Mouse (Mus musculus) lung, postnatal 4 days (tissue): ENCODE measurements around the gene Dnaja4.

Experiments
- DNase-seq, 2 experiments: peaks; one replicate each; pipeline ENCODE4 v3.0.0; 2021

Gene Dnaja4

DNA sequence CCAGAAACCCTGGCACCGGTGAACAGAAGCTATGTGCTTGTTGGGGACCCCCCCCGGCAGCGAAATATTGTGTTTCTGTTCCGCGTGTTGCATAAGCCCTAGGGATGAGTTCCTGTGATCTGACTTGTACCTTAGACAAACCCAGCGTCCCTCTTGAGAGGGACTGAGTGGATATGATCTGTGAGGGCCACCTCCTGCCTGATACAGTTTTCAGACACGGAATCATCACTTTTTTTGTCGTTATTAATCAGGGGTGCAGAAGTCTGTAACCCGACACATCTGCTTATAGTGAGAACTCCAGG lies 1.5 kb downstream of the Dnaja4 start:
- DNase-seq: no peak

- no peak for DNase-seq
These were observed 2.1 kb downstream of the Dnaja4 start for GRCm38 (mm10) chr9:54700746-54701145.

GRCm38 (mm10) chr9:54702581-54702980 lies 3.9 kb downstream of the Dnaja4 start:
- no peak for DNase-seq

DNA sequence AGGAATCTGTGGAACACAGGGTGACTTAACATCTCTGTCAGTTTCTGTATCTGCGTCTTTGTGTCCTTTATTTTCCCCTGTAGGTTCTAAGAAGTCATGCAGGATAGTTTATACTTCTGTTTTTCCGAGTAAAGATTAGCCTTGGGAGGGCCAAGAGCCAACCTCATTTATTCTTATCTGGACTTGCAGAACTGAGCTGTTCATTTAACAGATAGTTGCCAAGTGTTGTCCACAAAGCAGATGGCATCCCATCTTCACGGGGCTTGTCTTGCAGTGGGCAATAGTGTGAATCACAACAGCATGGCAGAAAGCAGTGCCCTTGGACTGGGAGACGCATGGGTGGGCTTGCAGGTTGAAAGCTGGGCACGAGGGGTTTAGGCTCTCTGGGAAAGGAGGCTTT lies 5.7 kb downstream of the Dnaja4 start:
- no peak for DNase-seq

GRCm38 (mm10) chr9:54705561-54705960 lies 6.9 kb downstream of the Dnaja4 start:
- DNase-seq: no peak

DNA sequence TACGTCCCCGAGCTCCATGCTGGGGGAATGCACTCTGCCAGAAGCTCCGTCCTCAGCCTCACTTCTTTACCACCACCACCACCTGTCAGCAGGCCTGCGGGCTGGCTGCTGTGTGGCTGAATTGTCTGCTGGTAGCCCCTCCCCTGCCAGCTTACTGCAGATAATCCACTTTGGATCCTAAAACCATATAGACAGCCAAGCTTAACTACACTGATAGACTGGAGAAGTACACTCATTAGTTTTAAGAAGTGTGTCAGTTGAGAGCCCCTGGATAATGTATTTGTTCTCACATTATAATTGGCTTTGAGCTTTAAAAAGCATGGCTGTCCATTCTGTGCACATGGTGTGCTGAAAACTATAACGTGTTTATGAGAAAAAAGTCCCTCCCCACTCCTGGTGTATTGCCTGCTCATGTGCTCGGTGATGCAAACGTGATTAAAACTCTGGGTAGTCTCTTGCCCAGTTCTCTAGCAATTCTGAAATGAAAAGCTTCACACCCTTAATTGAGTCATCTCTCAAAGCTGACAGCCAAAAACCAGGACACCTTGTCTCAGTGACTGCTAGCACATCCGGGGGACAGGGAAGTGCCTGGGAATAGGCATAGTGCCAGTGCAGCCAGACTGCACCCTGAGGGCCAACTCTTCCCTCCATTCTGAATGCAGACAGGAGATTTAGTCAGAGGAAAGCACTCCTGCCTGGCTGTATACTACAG lies 8.8 kb downstream of the Dnaja4 start:
- DNase-seq: no peak

GRCm38 (mm10) chr9:54708085-54708484 lies 9.4 kb downstream of the Dnaja4 start:
- DNase-seq: no peak

DNA sequence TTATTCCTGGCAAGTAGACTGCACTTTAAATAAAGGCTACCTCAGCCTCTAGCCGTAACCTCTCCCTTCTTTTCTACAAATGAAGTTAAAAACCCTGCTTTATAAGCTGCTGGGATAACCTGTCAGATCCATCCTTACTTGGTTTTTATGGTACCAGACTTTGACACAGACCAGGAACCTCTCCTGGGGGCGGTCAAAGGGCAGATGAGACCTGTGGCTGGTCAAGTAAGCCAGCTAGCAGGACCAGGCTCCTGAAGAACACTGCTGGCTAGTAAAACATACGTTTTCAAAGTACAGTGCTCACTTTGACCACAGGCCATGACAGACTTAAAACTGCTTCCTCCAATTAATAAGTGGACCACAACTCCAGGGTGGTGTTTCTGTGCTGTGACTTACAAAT lies 17.1 kb downstream of the Dnaja4 start:
- DNase-seq: no peak

GRCm38 (mm10) chr9:54717527-54717926 lies 18.9 kb downstream of the Dnaja4 start:
- DNase-seq: no peak

- DNase-seq: no peak
These were observed 23.5 kb downstream of the Dnaja4 start for GRCm38 (mm10) chr9:54722156-54722555.

GRCm38 (mm10) chr9:54722596-54722995 lies 23.9 kb downstream of the Dnaja4 start:
- DNase-seq: no peak

GRCm38 (mm10) chr9:54726315-54726714 lies 27.6 kb downstream of the Dnaja4 start:
- DNase-seq: no peak

- no peak for DNase-seq
These were observed 33.4 kb downstream of the Dnaja4 start for GRCm38 (mm10) chr9:54732122-54732521.

- DNase-seq: peak; percentile 97 to 99
These were observed 35.4 kb downstream of the Dnaja4 start, which contains the start of gene Wdr61 for GRCm38 (mm10) chr9:54733921-54734638. Gene Wdr61 (minus strand): TSS chr9:54734519.

GRCm38 (mm10) chr9:54734639-54735252 lies 36.1 kb downstream of the Dnaja4 start:
- DNase-seq: no peak

- DNase-seq: peak in 1 of 2 experiments; percentile 52
These were observed 37.6 kb downstream of the Dnaja4 start for GRCm38 (mm10) chr9:54736284-54736701.

DNA sequence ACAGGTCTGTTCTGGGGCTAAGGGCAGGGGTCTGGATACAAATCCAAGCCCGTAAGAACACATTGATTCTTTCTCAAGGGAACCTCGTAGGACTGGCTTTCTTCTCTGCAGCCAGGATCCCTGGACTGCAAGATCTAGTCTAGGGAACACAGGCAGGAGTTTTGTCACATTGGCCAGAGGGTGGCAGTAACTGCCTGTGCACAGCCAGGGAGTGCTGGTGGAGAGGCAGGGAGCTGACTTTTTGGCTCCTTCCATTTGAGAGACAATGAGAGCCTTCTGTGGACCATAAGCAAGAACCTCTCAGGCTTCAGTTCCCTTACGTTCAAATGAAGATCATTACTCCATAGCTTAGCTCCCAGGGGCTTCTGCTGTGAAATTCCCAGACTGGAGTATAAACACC lies 39.7 kb downstream of the Dnaja4 start:
- peak; percentile 53 to 62 for DNase-seq

- DNase-seq: no peak
These were observed 45.2 kb downstream of the Dnaja4 start for GRCm38 (mm10) chr9:54743891-54744290.

- DNase-seq: no peak
These were observed 47.2 kb downstream of the Dnaja4 start for GRCm38 (mm10) chr9:54745740-54746370.

DNA sequence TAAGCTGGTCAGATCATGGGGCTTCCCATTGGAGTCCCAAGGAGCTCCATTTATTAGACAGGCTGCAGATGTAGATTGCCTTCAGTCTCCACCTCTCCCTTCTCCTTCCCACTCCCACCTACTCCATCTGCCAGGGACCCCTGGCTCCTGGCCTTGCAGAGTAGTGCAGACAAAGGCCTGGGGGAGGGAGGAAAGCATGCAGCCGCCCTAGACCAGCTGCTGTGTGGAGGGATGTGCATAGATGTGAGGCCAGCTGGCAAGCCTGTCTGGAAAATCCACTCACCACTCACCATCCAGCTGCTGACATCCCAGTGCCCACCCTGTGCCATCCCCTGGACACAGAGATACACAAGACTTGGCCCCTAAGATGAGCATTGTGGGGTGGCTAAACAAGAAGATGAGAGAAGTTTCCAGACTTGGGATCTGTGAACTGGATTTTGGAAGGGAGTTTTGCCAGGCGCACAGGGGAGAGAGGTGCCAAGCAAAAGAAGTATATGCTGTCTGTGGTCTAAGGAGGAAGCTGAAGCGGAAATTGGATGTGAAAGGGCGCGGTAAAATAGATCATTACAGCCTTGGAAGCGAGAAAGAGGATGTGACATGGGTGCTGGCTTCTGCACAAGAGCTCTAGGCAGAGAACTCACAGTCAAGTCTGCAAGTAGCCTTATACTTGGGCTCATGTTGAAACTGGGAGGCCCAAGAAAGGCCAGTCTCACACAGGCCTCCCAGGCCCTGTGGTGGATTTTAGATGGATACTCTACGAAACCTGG lies 51.7 kb downstream of the Dnaja4 start:
- peak in 1 of 2 experiments; percentile 37 for DNase-seq

DNA sequence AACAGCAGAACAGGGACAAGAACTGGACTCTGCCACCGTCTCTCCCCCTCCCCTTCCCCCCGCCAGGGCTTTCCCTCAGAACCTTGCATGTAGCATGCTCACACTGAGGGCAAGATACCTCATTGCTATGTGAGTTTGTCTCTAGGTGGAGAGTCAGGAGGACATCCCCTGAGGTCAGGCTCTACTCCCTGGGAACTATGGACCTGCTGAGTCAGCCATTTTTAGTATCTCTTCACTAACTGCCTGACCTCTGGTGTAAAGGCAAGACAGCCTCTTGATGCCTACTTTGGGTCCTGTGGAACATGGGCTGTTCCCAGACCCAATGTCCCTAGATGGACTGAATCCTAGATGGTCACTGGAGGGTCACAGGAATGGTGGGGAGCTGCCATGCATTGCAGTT lies 53.0 kb downstream of the Dnaja4 start:
- DNase-seq: no peak

DNA sequence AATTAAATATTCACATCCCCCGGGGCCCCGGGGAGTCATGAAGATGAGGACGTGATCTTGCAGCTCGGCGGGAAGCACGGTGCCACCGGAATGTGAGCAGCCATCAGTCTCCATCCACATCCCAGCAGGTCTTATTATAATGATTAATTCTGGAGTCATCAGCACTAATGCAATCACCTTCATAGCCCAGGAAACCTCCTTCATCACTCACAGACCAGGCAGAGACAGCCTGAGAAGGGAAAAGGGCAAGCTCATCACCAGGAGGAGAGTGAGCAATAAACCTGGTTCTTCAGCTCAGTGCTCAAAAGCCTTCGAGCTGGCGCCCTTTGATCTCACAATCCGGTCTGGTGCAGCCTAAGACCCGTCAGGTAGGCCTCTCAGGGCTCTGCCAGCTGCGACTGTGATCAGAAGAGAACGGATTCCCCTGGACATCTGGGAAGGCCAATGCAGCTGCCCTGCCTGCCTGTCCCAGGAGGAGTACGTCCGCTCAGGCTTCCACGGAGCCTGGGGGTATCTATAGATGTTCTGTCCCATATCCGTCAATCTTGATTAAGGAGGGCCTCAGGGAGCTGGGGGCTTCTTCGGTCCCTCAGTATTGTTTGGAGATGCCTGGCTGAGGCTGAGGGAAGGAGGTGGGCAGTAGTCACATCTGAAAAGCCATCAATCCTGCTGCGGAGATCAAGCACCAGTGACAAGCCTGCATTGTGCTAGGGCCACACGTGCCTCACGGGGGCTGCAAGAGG lies 53.7 kb downstream of the Dnaja4 start:
- no peak for DNase-seq
